Mouse (Mus musculus) liver, adult 10 weeks (tissue): ENCODE measurements around the gene Olfr1386. TPM values are rescaled to one million over a fixed set of nuclear protein-coding genes. Genes with fewer than 3 reads are reported as not detected.

Source experiments
- polyA plus RNA-seq: library from polyadenylated mRNA; stranded (reverse); fragments of 350-450 nt; fragmentation: Illumina TruSeq; extraction: RNeasy Lipid Tissue Mini Kit (QIAGEN cat#74804); gene quantifications from one replicate; pipeline ENCODE4 v1.2.3, GENCODE M21; 2014; ENCODE audit warnings: low read depth, low replicate concordance

Olfr1386 gene
- polyA plus RNA-seq, result not detected

DNA sequence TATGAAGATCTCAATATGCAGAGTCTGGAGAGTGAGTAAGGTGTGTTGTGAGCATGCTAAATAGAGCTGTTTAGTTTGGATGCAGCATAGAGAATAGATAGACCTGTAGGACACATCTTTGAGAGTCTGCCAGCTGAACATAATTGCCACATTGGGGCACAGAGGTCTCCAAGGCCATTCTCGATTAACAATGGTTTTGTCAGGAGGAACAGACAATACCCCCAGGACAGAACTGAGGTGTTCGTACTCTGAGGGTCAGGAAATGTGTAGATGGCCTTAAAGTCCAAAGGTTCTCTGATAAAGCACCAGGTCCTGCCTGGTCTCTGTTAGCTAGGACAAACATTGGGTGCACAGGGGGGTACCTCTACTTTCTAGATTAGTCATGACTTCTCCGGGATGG, at the start of gene Olfr1386:
Gene Olfr1386, plus strand, starts transcription at position 301 of the 400 bp plus-strand sequence.

DNA sequence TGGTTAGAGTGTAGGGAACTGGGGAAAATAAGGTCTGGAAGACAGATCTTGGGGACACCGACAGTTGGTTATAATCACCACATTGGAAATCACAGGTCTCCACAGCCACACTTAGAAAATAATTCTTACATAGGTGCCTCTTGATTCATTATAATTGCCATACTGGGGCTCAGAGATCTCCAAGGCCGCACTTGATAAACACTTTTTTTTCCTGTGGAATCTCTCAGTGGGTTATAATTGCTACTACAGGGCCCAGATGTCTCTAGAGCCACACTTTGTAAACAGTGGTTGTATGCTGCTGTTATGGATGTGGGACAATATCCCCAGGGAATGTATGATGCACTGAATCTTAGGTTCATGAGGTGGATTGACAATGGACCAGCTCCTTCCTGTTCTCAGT, 42.1 kb upstream of the Olfr1386 start, which contains the start of gene Olfr1389:
Gene Olfr1389, plus strand, starts transcription at position 301 of the 400 bp plus-strand sequence.

DNA sequence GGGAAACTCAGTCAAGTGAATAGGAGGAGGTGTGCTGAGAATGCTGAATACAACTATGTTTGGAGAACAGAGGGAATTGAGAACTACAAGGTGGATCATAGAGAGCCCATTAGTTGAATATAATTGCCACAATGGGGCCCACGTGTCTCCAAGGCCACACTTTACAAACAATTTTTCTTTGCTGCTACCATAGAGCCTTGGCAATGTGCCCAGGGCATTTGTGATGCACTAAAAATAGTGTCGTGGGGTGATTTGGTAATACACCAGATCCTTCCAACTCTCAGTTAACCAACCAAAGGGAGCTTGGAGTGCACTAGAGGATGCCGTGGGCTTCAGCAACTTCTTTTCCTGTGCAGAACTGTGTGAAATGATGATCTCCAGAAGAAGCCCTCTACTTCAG, 28.4 kb upstream of the Olfr1386 start, which contains the start of gene Olfr1388:
Gene Olfr1388, plus strand, starts transcription at position 214 of the 400 bp plus-strand sequence.

DNA sequence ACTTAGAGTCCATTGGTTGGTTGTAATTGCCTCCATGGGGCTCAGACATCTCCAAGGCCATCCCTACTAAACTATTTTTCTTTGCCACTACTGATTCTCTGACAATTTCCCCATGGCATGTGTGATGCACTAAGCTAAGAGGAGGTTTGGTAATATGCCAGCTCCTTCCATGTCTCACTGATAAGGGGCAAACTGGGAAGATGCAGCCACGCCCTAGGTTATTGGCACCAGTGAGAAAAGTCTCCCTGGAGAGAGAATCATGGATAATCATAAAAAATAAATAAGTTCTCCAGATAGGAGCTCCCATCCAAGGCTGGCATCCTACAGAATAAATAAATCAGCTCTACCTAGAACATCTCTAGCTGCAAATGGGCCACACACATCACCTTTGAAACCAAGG, 9.8 kb upstream of the Olfr1386 start, which contains the start of gene Olfr1387:
Gene Olfr1387, plus strand, starts transcription at position 301 of the 400 bp plus-strand sequence.

DNA sequence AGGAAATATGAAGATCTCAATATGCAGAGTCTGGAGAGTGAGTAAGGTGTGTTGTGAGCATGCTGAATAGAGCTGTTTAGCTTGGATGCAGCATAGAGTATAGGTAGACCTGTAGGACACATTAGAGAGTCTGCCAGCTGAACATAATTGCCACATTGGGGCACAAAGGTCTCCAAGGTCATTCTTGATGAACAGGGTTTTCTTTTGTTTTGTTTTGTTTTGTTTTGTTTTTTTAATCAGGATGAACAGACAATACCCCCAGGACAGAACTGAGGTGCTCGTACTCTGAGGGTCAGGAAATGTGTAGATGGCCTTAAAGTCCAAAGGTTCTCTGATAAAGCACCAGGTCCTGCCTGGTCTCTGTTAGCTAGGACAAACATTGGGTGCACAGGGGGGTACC, 23.9 kb downstream of the Olfr1386 start, which contains the start of gene Olfr1385:
Gene Olfr1385, plus strand, starts transcription at position 301 of the 400 bp plus-strand sequence.

DNA sequence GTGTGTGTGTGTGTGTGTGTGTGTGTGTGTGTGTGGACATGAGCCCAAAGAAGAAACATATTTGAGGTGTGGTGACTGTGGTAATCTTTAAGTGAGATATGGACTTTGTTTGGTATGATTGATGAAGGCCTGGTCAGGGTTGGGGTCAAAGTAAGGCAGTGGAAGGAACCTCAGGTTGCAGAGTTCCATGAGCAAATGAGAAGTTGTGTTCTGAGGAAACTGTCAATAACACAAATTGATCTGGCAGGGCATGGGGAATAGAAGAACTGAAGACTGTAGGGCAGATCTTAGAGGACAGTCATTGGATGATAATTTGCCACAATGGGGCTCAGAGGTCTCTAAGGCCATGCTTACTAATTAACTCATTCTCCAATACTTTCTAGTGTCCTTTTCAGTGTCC, 54.5 kb downstream of the Olfr1386 start, which contains the start of gene Olfr1383:
Gene Olfr1383, plus strand, starts transcription at position 301 of the 400 bp plus-strand sequence.

Other genes with a start within 250 kb of the Olfr1386 start
- gene Mgat1, start 220.9 kb upstream of the Olfr1386 start, polyA plus RNA-seq, result 30.2 TPM
- 0.48 TPM for gene Olfr1393, start 186.7 kb upstream of the Olfr1386 start, polyA plus RNA-seq
- gene Olfr1392, start 179.8 kb upstream of the Olfr1386 start, polyA plus RNA-seq, result not detected
- gene Olfr10, start 160.3 kb upstream of the Olfr1386 start, polyA plus RNA-seq, result not detected
- not detected for gene Olfr1391, start 142.3 kb upstream of the Olfr1386 start, polyA plus RNA-seq
- gene Olfr1390, start 129.9 kb upstream of the Olfr1386 start, polyA plus RNA-seq, result not detected
- gene Olfr1389, start 42.0 kb upstream of the Olfr1386 start, polyA plus RNA-seq, result not detected
- gene Olfr1388, start 28.4 kb upstream of the Olfr1386 start, polyA plus RNA-seq, result not detected
- gene Olfr1387, start 9.7 kb upstream of the Olfr1386 start, polyA plus RNA-seq, result not detected
- not detected for gene Olfr1385, start 24.0 kb downstream of the Olfr1386 start, polyA plus RNA-seq
- not detected for gene Olfr1384, start 41.7 kb downstream of the Olfr1386 start, polyA plus RNA-seq
- not detected for gene Olfr1383, start 54.6 kb downstream of the Olfr1386 start, polyA plus RNA-seq
- gene Olfr1382, start 63.2 kb downstream of the Olfr1386 start, polyA plus RNA-seq, result not detected
- not detected for gene Olfr1381, start 78.4 kb downstream of the Olfr1386 start, polyA plus RNA-seq
- not detected for gene Olfr1380, start 91.8 kb downstream of the Olfr1386 start, polyA plus RNA-seq
- gene Flt4, start 144.2 kb downstream of the Olfr1386 start, polyA plus RNA-seq, result 1.8 TPM
- not detected for gene Scgb3a1, start 198.6 kb downstream of the Olfr1386 start, polyA plus RNA-seq
- gene Cnot6, start 247.7 kb downstream of the Olfr1386 start, polyA plus RNA-seq, result 51.0 TPM